Mouse (Mus musculus) CH12.LX (cell line): ENCODE results near the gene Naa16. TPM values are rescaled to one million over a fixed set of nuclear protein-coding genes. Genes with fewer than 3 reads are reported as not detected.

Experiments
- DNase-seq: peaks from one replicate; pipeline ENCODE4 v3.0.0-alpha.2; 2013; ENCODE audit errors: extremely low read depth
- H3K27ac ChIP-seq: 2 replicates; pipeline ENCODE4 v1.5.1; 2012; ENCODE audit warnings: low read depth, mild to moderate bottlenecking, control low read depth, moderate library complexity; ENCODE audit not compliant: insufficient read depth
- H3K27me3 ChIP-seq: replicated peaks from 2 replicates; pipeline ENCODE3; 2012; ENCODE audit warnings: inconsistent platforms
- H3K36me3 ChIP-seq, 2 experiments: replicated peaks in 1 of 2; 2 replicates each; pipeline versions ENCODE3 to v1.6.1; 2012; ENCODE audit warnings: inconsistent platforms in 1 of 2, low read length in 1 of 2, mild to moderate bottlenecking in 1 of 2, mixed read lengths in 1 of 2, moderate library complexity in 1 of 2; ENCODE audit not compliant: control insufficient read depth in 1 of 2, insufficient read depth in 1 of 2
- H3K4me1 ChIP-seq, 2 experiments: 2 replicates each; pipeline ENCODE4 v1.6.1; 2012; ENCODE audit warnings: inconsistent platforms in 1 of 2, moderate library complexity in 1 of 2; ENCODE audit not compliant: insufficient read depth in 2 of 2, control insufficient read depth in 1 of 2
- H3K4me2 ChIP-seq: 2 replicates; pipeline ENCODE4 v1.6.1; 2012; ENCODE audit warnings: low read depth, mild to moderate bottlenecking, control low read depth; ENCODE audit not compliant: poor library complexity, insufficient read depth, severe bottlenecking
- H3K4me3 ChIP-seq, 3 experiments: fragments of 150-350 bp in 1 of 3; sonication (generic) in 1 of 3; replicated peaks in 1 of 3; 2 replicates each; pipeline versions ENCODE3 to v1.5.1; 2011 to 2012; ENCODE audit warnings: low read depth in 2 of 3, low read length in 2 of 3, mild to moderate bottlenecking in 2 of 3, moderate library complexity in 2 of 3, control low read depth in 1 of 3, improper control_type of control experiment in 1 of 3, inconsistent platforms in 1 of 3, mixed read lengths in 1 of 3; ENCODE audit not compliant: poor library complexity in 1 of 3
- H3K79me2 ChIP-seq: replicated peaks from 2 replicates; pipeline ENCODE4 v1.6.1; 2012; ENCODE audit warnings: mild to moderate bottlenecking, moderate library complexity; ENCODE audit not compliant: control insufficient read depth, poor library complexity, insufficient read depth, severe bottlenecking; ENCODE audit errors: extremely low read depth
- H3K9ac ChIP-seq: 2 replicates; pipeline ENCODE4 v1.6.1; 2012; ENCODE audit warnings: low read depth, mild to moderate bottlenecking, control low read depth, moderate library complexity; ENCODE audit not compliant: insufficient read depth
- H3K9me3 ChIP-seq: replicated peaks from 2 replicates; pipeline ENCODE3; 2012; ENCODE audit warnings: low read length, inconsistent platforms, mixed read lengths
- BHLHE40 ChIP-seq: IDR thresholded peaks from 2 replicates; pipeline ENCODE4 v1.6.1; 2011; ENCODE audit warnings: mild to moderate bottlenecking, low read depth, low read length, improper control_type of control experiment
- CHD1 ChIP-seq: IDR thresholded peaks from 2 replicates; pipeline ENCODE4 v1.6.1; 2012; ENCODE audit warnings: low read depth, low read length, improper control_type of control experiment, inconsistent platforms
- E2F4 ChIP-seq: IDR thresholded peaks from 2 replicates; pipeline ENCODE4 v1.6.1; 2011; ENCODE audit warnings: low read depth, low read length, improper control_type of control experiment; ENCODE audit not compliant: insufficient replicate concordance
- EP300 ChIP-seq: IDR thresholded peaks from 2 replicates; pipeline ENCODE4 v1.6.1; 2011; ENCODE audit warnings: low read length, improper control_type of control experiment
- HCFC1 ChIP-seq: IDR thresholded peaks from 2 replicates; pipeline ENCODE4 v1.6.1; 2012; ENCODE audit warnings: low read depth, mild to moderate bottlenecking, inconsistent platforms, low read length, improper control_type of control experiment
- IRF4 ChIP-seq: IDR thresholded peaks from 2 replicates; pipeline ENCODE4 v1.6.1; 2014; ENCODE audit warnings: low read depth, mild to moderate bottlenecking, inconsistent platforms, low read length, improper control_type of control experiment
- JUN ChIP-seq: IDR thresholded peaks from 2 replicates; pipeline ENCODE4 v1.6.1; 2011; ENCODE audit warnings: low read depth, mild to moderate bottlenecking, low read length, improper control_type of control experiment, moderate library complexity; ENCODE audit not compliant: insufficient read depth
- MAFK ChIP-seq: IDR thresholded peaks from 2 replicates; pipeline ENCODE4 v1.6.1; 2011; ENCODE audit warnings: low read length, improper control_type of control experiment; ENCODE audit not compliant: insufficient replicate concordance
- MAX ChIP-seq: IDR thresholded peaks from 2 replicates; pipeline ENCODE4 v1.6.1; 2011; ENCODE audit warnings: low read length, improper control_type of control experiment
- NELFE ChIP-seq: IDR thresholded peaks from 2 replicates; pipeline ENCODE4 v1.6.1; 2011; ENCODE audit warnings: low read depth, low read length, improper control_type of control experiment
- POLR2AphosphoS2 ChIP-seq: IDR thresholded peaks from 2 replicates; pipeline ENCODE4 v1.6.1; 2011; ENCODE audit warnings: low read depth, low read length, improper control_type of control experiment
- RCOR1 ChIP-seq: conservative IDR thresholded peaks from 2 replicates; pipeline ENCODE4 v1.6.1; 2012; ENCODE audit warnings: low read depth, mild to moderate bottlenecking, inconsistent platforms, low read length, improper control_type of control experiment
- SIN3A ChIP-seq: IDR thresholded peaks from 2 replicates; pipeline ENCODE4 v1.6.1; 2012; ENCODE audit warnings: low read length, improper control_type of control experiment, inconsistent platforms
- TBP ChIP-seq: conservative IDR thresholded peaks from 2 replicates; pipeline ENCODE4 v1.6.1; 2011; ENCODE audit warnings: low read depth, low read length, improper control_type of control experiment
- UBTF ChIP-seq: IDR thresholded peaks from 2 replicates; pipeline ENCODE4 v1.6.1; 2012; ENCODE audit warnings: low read depth, mild to moderate bottlenecking, inconsistent platforms, low read length, improper control_type of control experiment, moderate library complexity
- ZKSCAN1 ChIP-seq: IDR thresholded peaks from 2 replicates; pipeline ENCODE4 v1.6.1; 2012; ENCODE audit warnings: low read depth, inconsistent platforms, low read length, improper control_type of control experiment, borderline replicate concordance
- ZMIZ1 ChIP-seq: IDR thresholded peaks from 2 replicates; pipeline ENCODE4 v1.6.1; 2012; ENCODE audit warnings: low read depth, mild to moderate bottlenecking, inconsistent platforms, low read length, improper control_type of control experiment
- ZNF384 ChIP-seq: IDR thresholded peaks from 2 replicates; pipeline ENCODE4 v1.6.1; 2012; ENCODE audit warnings: low read depth, low read length, improper control_type of control experiment, inconsistent platforms
- dilution Hi-C: fragments of 300-500 bp; cut with MboI; formaldehyde crosslinking; loops from 2 replicates; pipeline ENCODE4 v1.14.3; 2020; ENCODE audit warnings: low sequenced_read_pairs; ENCODE audit not compliant: extremely low pct_unique_long_range_greater_than_20kb, extremely low pct_ligation_motif_present
- in situ Hi-C: fragments of 300-500 bp; cut with MboI; formaldehyde crosslinking; loops from 3 replicates; pipeline ENCODE4 v1.14.3; 2019; ENCODE audit warnings: low sequenced_read_pairs, low pct_ligation_motif_present, low pct_unique_long_range_greater_than_20kb, mixed read lengths
- polyA plus RNA-seq: library from polyadenylated mRNA; unstranded; fragments of >175 nt; gene quantifications from 2 replicates; pipeline ENCODE4 v1.2.1, GENCODE M21; 2012; ENCODE audit warnings: low read depth; ENCODE audit not compliant: insufficient read length
- total RNA-seq, 2 experiments: library from RNA; depleted of rRNA; stranded (reverse); fragments of 300-350 nt in 1 of 2; fragments of >200 nt in 1 of 2; gene quantifications; 2 replicates each; pipeline ENCODE4 v1.2.3; 2012 to 2014

Gene Naa16
- total and polyA plus RNA-seq, 3 experiments, result 16.4 to 60.0 (median 42.6) TPM

DNA sequence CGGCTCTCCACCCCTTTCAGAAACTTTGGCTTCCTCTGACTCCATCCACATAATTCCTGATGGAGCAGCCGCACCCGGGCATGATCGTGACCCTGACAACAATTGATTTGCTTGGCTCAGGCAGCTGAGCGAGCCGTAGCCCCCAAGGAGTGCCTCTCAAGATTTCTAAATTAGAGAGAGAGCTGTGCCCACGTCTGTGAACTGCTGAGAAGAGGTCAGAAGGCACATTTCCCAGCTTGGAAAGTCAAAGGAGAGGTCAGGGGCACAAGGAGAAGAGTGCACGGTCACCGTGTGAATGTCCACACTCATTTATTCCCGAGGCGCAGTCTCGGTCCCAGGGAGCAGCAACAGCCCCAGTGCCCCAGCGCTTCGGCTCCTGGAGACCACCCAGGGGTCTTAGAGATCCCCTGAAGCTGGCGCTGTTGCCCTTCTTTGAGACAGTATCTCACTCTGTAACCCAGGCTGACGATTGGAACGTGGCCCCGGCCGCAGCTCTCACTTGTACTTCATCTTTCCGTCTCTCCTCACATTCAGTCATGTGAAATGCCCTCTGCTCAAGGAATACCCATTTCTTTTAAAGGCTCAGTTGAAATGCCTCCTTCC, 29.6 kb upstream of the Naa16 start:
- Histone ChIP-seq H3K27ac (no peak overlapping the region), H3K79me2 (no peaks in the 10 kb centered on the region), H3K4me3 (no peak overlapping the region), H3K36me3 (peaks cover 7 to 73% of the 10 kb centered on the region in 2 experiments), H3K4me2 (no peak overlapping the region), H3K9me3 (no peaks in the 10 kb centered on the region), H3K4me1 (peaks cover 0 to 15% of the 10 kb centered on the region in 2 experiments; a peak in 3 of 4 replicates), H3K9ac (no peak overlapping the region), H3K27me3 (no peaks in the 10 kb centered on the region)
- dilution Hi-C loops, result no loop called here
- TF ChIP-seq NELFE (no peak), POLR2AphosphoS2 (no peak), IRF4 (no peak), EP300 (no peak), ZKSCAN1 (no peak), MAX (no peak), CHD1 (no peak), SIN3A (no peak), MAFK (no peak), RCOR1 (no peak)
- DNase-seq, result no peak
- in situ Hi-C loops, result no loop called here

GRCm38 (mm10) chr14:79413121-79413520, 22.5 kb upstream of the Naa16 start:
- H3K27me3 ChIP-seq, result no peaks in the 10 kb centered on the region
- no peaks in the 10 kb centered on the region for H3K79me2 ChIP-seq
- peaks cover 11 to 76% of the 10 kb centered on the region in 2 experiments for H3K36me3 ChIP-seq
- no peaks in the 10 kb centered on the region for H3K4me1 ChIP-seq
- in situ Hi-C loops, result no loop called here
- no peak overlapping the region for H3K4me2 ChIP-seq
- H3K27ac ChIP-seq, result no peak overlapping the region
- TF ChIP-seq E2F4 (no peak), MAFK (no peak), BHLHE40 (no peak), JUN (no peak), TBP (no peak), POLR2AphosphoS2 (no peak), HCFC1 (no peak), ZNF384 (no peak), ZMIZ1 (no peak), UBTF (no peak)
- H3K9ac ChIP-seq, result no peak overlapping the region
- H3K9me3 ChIP-seq, result no peaks in the 10 kb centered on the region
- no peak for DNase-seq
- no peak overlapping the region for H3K4me3 ChIP-seq
- dilution Hi-C loops, result no loop called here
